In genomic region chr10:94408356-94409146, GRCm38 (mm10) we compare ENCODE assay signal across 8 mouse cellular contexts.
DNase-seq lines count a peak whose midpoint lies in the region; ATAC-seq and TF ChIP-seq lines count a peak whose summit lies in the region.

No protein-coding gene starts in this region.

- peak; percentile 45; the same call in 1 of the 2 replicates for TF ChIP-seq POLR2A in heart, adult 2 months (IDR thresholded peaks at IDR 0.05; ENCODE audit: insufficient read depth, low read depth, low read length)
- TF ChIP-seq POLR2A in kidney, adult 2 months (IDR thresholded peaks at IDR 0.05; ENCODE audit: low read depth, low read length) = no peak

- no peaks in the 10 kb centered on the region for H3K79me2 ChIP-seq in heart, adult 2 months (replicated peaks; ENCODE audit: control insufficient read depth, insufficient read depth, low read length)

- DNase-seq in 416B (ENCODE audit: low read depth) = peak; percentile 72
- DNase-seq in adrenal gland, postnatal 36 days = peak; percentile 74 to 75
- peak; percentile 79 to 83 for DNase-seq in heart, adult 2 months
- peak; percentile 87 for DNase-seq in kidney, adult 2 months
- DNase-seq in limb, embryonic 11.5 days (ENCODE audit: low spot score) = peak; percentile 83
- DNase-seq in spleen, adult 12 weeks (ENCODE audit: low spot score) = peak; percentile 2

- intact Hi-C loops in heart, adult 2 months (cut with DNase I) = loop anchor here (1.0 to 5.0 kb wide), 6 partner anchors 17 to 549 kb away; no protein-coding TSS in a partner anchor

- no peak overlapping the region for H3K9ac ChIP-seq in embryonic facial prominence, embryonic 12.5 days
- peak overlapping the region; percentile 39 for H3K9ac ChIP-seq in heart, adult 2 months (ENCODE audit: low read depth, low read length)
- H3K9ac ChIP-seq in limb, embryonic 11.5 days (ENCODE audit: low read length) = peak overlapping the region; percentile 37; the same call in 1 of the 2 replicates
- H3K9ac ChIP-seq in midbrain, embryonic 13.5 days (replicated peaks) = peak overlapping the region; percentile 58

- peak; percentile 87; the same call in 1 of the 2 replicates for TF ChIP-seq EP300 in heart, adult 2 months (IDR thresholded peaks at IDR 0.05; ENCODE audit: insufficient read depth, low read depth, low read length)

- H3K4me1 ChIP-seq in embryonic facial prominence, embryonic 12.5 days = peaks cover 7% of the 10 kb centered on the region; the same call in 1 of the 2 replicates
- H3K4me1 ChIP-seq in heart, adult 2 months (ENCODE audit: control insufficient read depth, insufficient read depth, low read length) = peaks cover 8% of the 10 kb centered on the region
- H3K4me1 ChIP-seq in kidney, adult 2 months (ENCODE audit: control insufficient read depth, insufficient read depth, low read length) = peaks cover 9% of the 10 kb centered on the region; the same call in 1 of the 2 replicates
- H3K4me1 ChIP-seq in limb, embryonic 11.5 days (ENCODE audit: control insufficient read depth, insufficient read depth, low read length) = peaks cover 8% of the 10 kb centered on the region; the same call in 1 of the 2 replicates
- peaks cover 12% of the 10 kb centered on the region for H3K4me1 ChIP-seq in midbrain, embryonic 13.5 days (replicated peaks)

- peak overlapping the region; percentile 23 for H3K4me3 ChIP-seq in embryonic facial prominence, embryonic 12.5 days
- H3K4me3 ChIP-seq in heart, adult 2 months = peak overlapping the region; percentile 47
- peak overlapping the region; percentile 43; the same call in 1 of the 2 replicates for H3K4me3 ChIP-seq in kidney, adult 2 months (ENCODE audit: insufficient read depth, low read depth, low read length)
- H3K4me3 ChIP-seq in limb, embryonic 11.5 days (ENCODE audit: low read depth, low read length) = 0 out of 2 replicates have a peak overlapping the region, but pooled peaks have one; percentile 14
- peak overlapping the region; percentile 25 for H3K4me3 ChIP-seq in midbrain, embryonic 13.5 days (replicated peaks)

- peak; percentile 89 for TF ChIP-seq CTCF in heart, adult 2 months (IDR thresholded peaks at IDR 0.05)
- peak; percentile 89 for TF ChIP-seq CTCF in kidney, adult 2 months (conservative IDR thresholded peaks at IDR 0.05; ENCODE audit: insufficient read depth, insufficient read length, low read depth, low read length)

- H3K27ac ChIP-seq in embryonic facial prominence, embryonic 12.5 days = no peak overlapping the region
- peak overlapping the region; percentile 80 for H3K27ac ChIP-seq in heart, adult 2 months
- no peak overlapping the region for H3K27ac ChIP-seq in kidney, adult 2 months (ENCODE audit: insufficient read depth, low read depth, low read length)
- no peak overlapping the region for H3K27ac ChIP-seq in limb, embryonic 11.5 days (replicated peaks; ENCODE audit: low read depth, low read length)
- no peak overlapping the region for H3K27ac ChIP-seq in midbrain, embryonic 13.5 days

- peak overlapping the region; percentile 47 for H3K4me2 ChIP-seq in embryonic facial prominence, embryonic 12.5 days (replicated peaks)
- peak overlapping the region; percentile 43 for H3K4me2 ChIP-seq in limb, embryonic 11.5 days (ENCODE audit: low read depth, severe bottlenecking)
- peak overlapping the region; percentile 49 for H3K4me2 ChIP-seq in midbrain, embryonic 13.5 days (replicated peaks)

- ATAC-seq in embryonic facial prominence, embryonic 12.5 days (ENCODE audit: insufficient number of reproducible peaks, insufficient read depth, low FRiP score, low TSS enrichment) = peak; percentile 55; the same call in 1 of the 2 replicates
- peak; percentile 71 for ATAC-seq in limb, embryonic 11.5 days (ENCODE audit: insufficient number of reproducible peaks, low FRiP score, low TSS enrichment, low read depth)
- ATAC-seq in midbrain, embryonic 13.5 days = peak; percentile 81

- WGBS in embryonic facial prominence, embryonic 12.5 days = 25% methylated on average over 22 of the region's 22 CpGs
- WGBS in heart, adult 2 months = 21% methylated on average over 22 of the region's 22 CpGs
- WGBS in kidney, adult 2 months = 25% methylated on average over 22 of the region's 22 CpGs
- WGBS in limb, embryonic 11.5 days = 24% methylated on average over 22 of the region's 22 CpGs
- WGBS in midbrain, embryonic 13.5 days = 26% methylated on average over 22 of the region's 22 CpGs

- no peaks in the 10 kb centered on the region for H3K36me3 ChIP-seq in embryonic facial prominence, embryonic 12.5 days
- H3K36me3 ChIP-seq in heart, adult 2 months (ENCODE audit: control insufficient read depth, insufficient read depth, low read length) = no peaks in the 10 kb centered on the region
- no peaks in the 10 kb centered on the region for H3K36me3 ChIP-seq in kidney, adult 2 months (ENCODE audit: control insufficient read depth, insufficient read depth, low read length)
- H3K36me3 ChIP-seq in limb, embryonic 11.5 days (ENCODE audit: control insufficient read depth, insufficient read depth, low read length) = no peaks in the 10 kb centered on the region
- H3K36me3 ChIP-seq in midbrain, embryonic 13.5 days = no peaks in the 10 kb centered on the region

- 0 out of 2 replicates have a peak, but pooled peaks cover 4% of the 10 kb centered on the region for H3K27me3 ChIP-seq in embryonic facial prominence, embryonic 12.5 days
- no peaks in the 10 kb centered on the region for H3K27me3 ChIP-seq in heart, adult 2 months (ENCODE audit: control insufficient read depth, insufficient read depth, low read length)
- no peaks in the 10 kb centered on the region for H3K27me3 ChIP-seq in kidney, adult 2 months (replicated peaks; ENCODE audit: control insufficient read depth, insufficient read depth, low read length)
- H3K27me3 ChIP-seq in limb, embryonic 11.5 days (ENCODE audit: control insufficient read depth, insufficient read depth, low read length) = no peaks in the 10 kb centered on the region
- H3K27me3 ChIP-seq in midbrain, embryonic 13.5 days = no peaks in the 10 kb centered on the region

- no peaks in the 10 kb centered on the region for H3K9me3 ChIP-seq in embryonic facial prominence, embryonic 12.5 days
- no peaks in the 10 kb centered on the region for H3K9me3 ChIP-seq in limb, embryonic 11.5 days (ENCODE audit: control insufficient read depth, low read length)
- H3K9me3 ChIP-seq in midbrain, embryonic 13.5 days = no peaks in the 10 kb centered on the region

Comparison
In these comparisons a context has a peak if more than half of its experiments do, and no peak if none do; other contexts are left out.
1. DNase-seq: peak in every context shown above with its lines; median percentile 87 in kidney, adult 2 months; 83 in limb, embryonic 11.5 days; 81 in heart, adult 2 months; 74 in adrenal gland, postnatal 36 days; 72 in 416B; 2 in spleen, adult 12 weeks.